Mouse (Mus musculus): ENCODE data around the gene Msx3. TPM values are rescaled to one million over a fixed set of nuclear protein-coding genes. Genes with fewer than 3 reads are reported as not detected.

Gene Msx3
- total RNA-seq, 2 experiments from 2014 or later, result not detected

Other genes starting within 250 kb of the Msx3 start
- gene Adgra1, start 214.9 kb downstream of the Msx3 start, total RNA-seq (2021), result 1 to 10 TPM; 2.6 to 2.8 TPM
- gene Kndc1, start 154.4 kb downstream of the Msx3 start, total RNA-seq (2021), result 1 to 10 TPM in 1 of 2 experiments, under 1 TPM in 1; 0.93 to 1.2 TPM
- not detected for gene Utf1, start 105.3 kb downstream of the Msx3 start, total RNA-seq (2021)
- gene 6430531B16Rik, start 70.3 kb downstream of the Msx3 start, total RNA-seq (2021), result not detected
- gene Adam8, start 56.5 kb downstream of the Msx3 start, total RNA-seq (2021), result 1 to 10 TPM; 1.9 to 6.9 TPM
- 10 to 100 TPM; 16.3 to 23.5 TPM for gene Zfp511, start 12.7 kb downstream of the Msx3 start, total RNA-seq (2021)
- 10 to 100 TPM; 18.5 to 22.8 TPM for gene Tubgcp2, start 12.4 kb downstream of the Msx3 start, total RNA-seq (2021)
- 1 to 10 TPM; 6.2 to 7.5 TPM for gene Caly, start 33.5 kb upstream of the Msx3 start, total RNA-seq (2021)
- gene Prap1, start 44.3 kb upstream of the Msx3 start, total RNA-seq (2021), result not detected
- gene Fuom, start 53.4 kb upstream of the Msx3 start, total RNA-seq (2021), result 10 to 100 TPM; 55.7 to 64.0 TPM
- gene Paox, start 66.7 kb upstream of the Msx3 start, total RNA-seq (2021), result 10 to 100 TPM; 15.1 to 16.8 TPM
- 100 to 1,000 TPM; 472 to 511 TPM for gene Echs1, start 67.4 kb upstream of the Msx3 start, total RNA-seq (2021)
- gene Mtg1, start 88.5 kb upstream of the Msx3 start, total RNA-seq (2021), result 10 to 100 TPM; 28.6 to 31.4 TPM
- under 1 TPM; 0.58 to 0.80 TPM for gene Sprn, start 105.8 kb upstream of the Msx3 start, total RNA-seq (2021)
- not detected for gene Olfr522, start 115.7 kb upstream of the Msx3 start, total RNA-seq (2021)
- gene Olfr523, start 124.1 kb upstream of the Msx3 start, total RNA-seq (2021), result not detected
- not detected for gene Olfr524, start 156.9 kb upstream of the Msx3 start, total RNA-seq (2021)
- gene Cd163l1, start 169.2 kb upstream of the Msx3 start, total RNA-seq (2021), result not detected
- gene 5830411N06Rik, start 198.2 kb upstream of the Msx3 start, total RNA-seq (2021), result not detected